Mouse (Mus musculus): ENCODE data around the gene Chrm1. TPM values are rescaled to one million over a fixed set of nuclear protein-coding genes. Genes with fewer than 3 reads are reported as not detected.
"Not testable (repeated sequence)": the region's sequence is repeated elsewhere in the genome, so short reads cannot be mapped to it uniquely, and the experiment has no call there.

Gene Chrm1
- polyA plus RNA-seq, 1 experiment = not detected

- TF ChIP-seq FOSL1 (IDR thresholded peaks at IDR 0.05; ENCODE audit: insufficient read depth, low read length, poor library complexity, severe bottlenecking) (no peak), MYOD1 (IDR thresholded peaks at IDR 0.05; ENCODE audit: control insufficient read depth, insufficient read length, low read depth) (no peak), MYOG (IDR thresholded peaks at IDR 0.05; ENCODE audit: control insufficient read depth, extremely low read depth, insufficient read length) (no peak), USF1 (IDR thresholded peaks at IDR 0.05; ENCODE audit: low read depth) (no peak), CTCF (IDR thresholded peaks at IDR 0.05; ENCODE audit: control insufficient read depth, insufficient read depth, insufficient read length) (no peak), CEBPB (IDR thresholded peaks at IDR 0.05; ENCODE audit: low read depth) (no peak), MAX (IDR thresholded peaks at IDR 0.05) (no peak)
- H3K4me3 ChIP-seq (ENCODE audit: insufficient read depth, poor library complexity, severe bottlenecking) = no peak overlapping the region
- no peak overlapping the region for H3ac ChIP-seq (ENCODE audit: control insufficient read depth, insufficient read length, low read depth)
- H3K79me3 ChIP-seq (ENCODE audit: low read depth) = peaks cover 54% of the 10 kb centered on the region
- peaks cover 30% of the 10 kb centered on the region for H3K36me3 ChIP-seq (ENCODE audit: control insufficient read depth, insufficient read depth)
- peaks cover 96% of the 10 kb centered on the region for H3K79me2 ChIP-seq (ENCODE audit: control insufficient read depth, insufficient read depth)
- no peaks in the 10 kb centered on the region for H3K27me3 ChIP-seq (ENCODE audit: control insufficient read depth, insufficient read depth, insufficient read length)
Measured at GRCm38 (mm10) chr19:8714653-8715481, 51.3 kb downstream of the Chrm1 start.

- H3ac ChIP-seq (ENCODE audit: control insufficient read depth, insufficient read length, low read depth) = no peak overlapping the region
- H3K27me3 ChIP-seq (ENCODE audit: control insufficient read depth, insufficient read depth, insufficient read length) = no peaks in the 10 kb centered on the region
- no peak overlapping the region for H3K4me3 ChIP-seq (ENCODE audit: insufficient read depth, poor library complexity, severe bottlenecking)
- peaks cover 96% of the 10 kb centered on the region for H3K79me2 ChIP-seq (ENCODE audit: control insufficient read depth, insufficient read depth)
- TF ChIP-seq MYOD1 (IDR thresholded peaks at IDR 0.05; ENCODE audit: control insufficient read depth, insufficient read length, low read depth) (no peak), MYOG (IDR thresholded peaks at IDR 0.05; ENCODE audit: control insufficient read depth, extremely low read depth, insufficient read length) (no peak), CTCF (IDR thresholded peaks at IDR 0.05; ENCODE audit: control insufficient read depth, insufficient read depth, insufficient read length) (no peak), MAX (IDR thresholded peaks at IDR 0.05) (no peak), FOSL1 (IDR thresholded peaks at IDR 0.05; ENCODE audit: insufficient read depth, low read length, poor library complexity, severe bottlenecking) (no peak), CEBPB (IDR thresholded peaks at IDR 0.05; ENCODE audit: low read depth) (no peak), USF1 (IDR thresholded peaks at IDR 0.05; ENCODE audit: low read depth) (no peak)
- peaks cover 22% of the 10 kb centered on the region for H3K36me3 ChIP-seq (ENCODE audit: control insufficient read depth, insufficient read depth)
- peaks cover 55% of the 10 kb centered on the region for H3K79me3 ChIP-seq (ENCODE audit: low read depth)
Measured at GRCm38 (mm10) chr19:8715868-8716766, 52.5 kb downstream of the Chrm1 start.

GRCm38 (mm10) chr19:8716767-8717475 lies 53.3 kb downstream of the Chrm1 start:
- no peak overlapping the region for H3K4me3 ChIP-seq (ENCODE audit: insufficient read depth, poor library complexity, severe bottlenecking)
- H3K36me3 ChIP-seq (ENCODE audit: control insufficient read depth, insufficient read depth) = peaks cover 14% of the 10 kb centered on the region
- peaks cover 54% of the 10 kb centered on the region for H3K79me3 ChIP-seq (ENCODE audit: low read depth)
- H3K79me2 ChIP-seq (ENCODE audit: control insufficient read depth, insufficient read depth) = peaks cover 96% of the 10 kb centered on the region
- no peaks in the 10 kb centered on the region for H3K27me3 ChIP-seq (ENCODE audit: control insufficient read depth, insufficient read depth, insufficient read length)
- no peak overlapping the region for H3ac ChIP-seq (ENCODE audit: control insufficient read depth, insufficient read length, low read depth)
- TF ChIP-seq CTCF (IDR thresholded peaks at IDR 0.05; ENCODE audit: control insufficient read depth, insufficient read depth, insufficient read length) = no peak
- no peak for TF ChIP-seq MAX (IDR thresholded peaks at IDR 0.05)
- TF ChIP-seq USF1 (IDR thresholded peaks at IDR 0.05; ENCODE audit: low read depth) = no peak
- TF ChIP-seq CEBPB (IDR thresholded peaks at IDR 0.05; ENCODE audit: low read depth) = no peak
- no peak for TF ChIP-seq MYOG (IDR thresholded peaks at IDR 0.05; ENCODE audit: control insufficient read depth, extremely low read depth, insufficient read length)
- TF ChIP-seq FOSL1 (IDR thresholded peaks at IDR 0.05; ENCODE audit: insufficient read depth, low read length, poor library complexity, severe bottlenecking) = no peak

GRCm38 (mm10) chr19:8718357-8718756 lies 54.8 kb downstream of the Chrm1 start:
- H3K79me3 ChIP-seq (ENCODE audit: low read depth) = peaks cover 52% of the 10 kb centered on the region
- H3ac ChIP-seq (ENCODE audit: control insufficient read depth, insufficient read length, low read depth) = no peak overlapping the region
- H3K79me2 ChIP-seq (ENCODE audit: control insufficient read depth, insufficient read depth) = peaks cover 93% of the 10 kb centered on the region
- H3K36me3 ChIP-seq (ENCODE audit: control insufficient read depth, insufficient read depth) = peaks cover 6% of the 10 kb centered on the region
- H3K4me3 ChIP-seq (ENCODE audit: insufficient read depth, poor library complexity, severe bottlenecking) = no peak overlapping the region
- no peak for TF ChIP-seq CEBPB (IDR thresholded peaks at IDR 0.05; ENCODE audit: low read depth)
- TF ChIP-seq MYOG (IDR thresholded peaks at IDR 0.05; ENCODE audit: control insufficient read depth, extremely low read depth, insufficient read length) = no peak
- TF ChIP-seq MYOD1 (IDR thresholded peaks at IDR 0.05; ENCODE audit: control insufficient read depth, insufficient read length, low read depth) = no peak
- no peak for TF ChIP-seq USF1 (IDR thresholded peaks at IDR 0.05; ENCODE audit: low read depth)
- TF ChIP-seq CTCF (IDR thresholded peaks at IDR 0.05; ENCODE audit: control insufficient read depth, insufficient read depth, insufficient read length) = no peak
- no peak for TF ChIP-seq FOSL1 (IDR thresholded peaks at IDR 0.05; ENCODE audit: insufficient read depth, low read length, poor library complexity, severe bottlenecking)
- no peak for TF ChIP-seq MAX (IDR thresholded peaks at IDR 0.05)
- no peaks in the 10 kb centered on the region for H3K27me3 ChIP-seq (ENCODE audit: control insufficient read depth, insufficient read depth, insufficient read length)

GRCm38 (mm10) chr19:8719037-8719436 lies 55.4 kb downstream of the Chrm1 start:
- Histone ChIP-seq H3K79me2 (ENCODE audit: control insufficient read depth, insufficient read depth) (peaks cover 93% of the 10 kb centered on the region), H3K79me3 (ENCODE audit: low read depth) (peaks cover 59% of the 10 kb centered on the region)
- H3ac ChIP-seq (ENCODE audit: control insufficient read depth, insufficient read length, low read depth); H3K36me3 ChIP-seq (ENCODE audit: control insufficient read depth, insufficient read depth); H3K4me3 ChIP-seq (ENCODE audit: insufficient read depth, poor library complexity, severe bottlenecking); H3K27me3 ChIP-seq (ENCODE audit: control insufficient read depth, insufficient read depth, insufficient read length): not testable (repeated sequence)
